ENCODE assay signal across 14 mouse cellular contexts in the genomic region with DNA sequence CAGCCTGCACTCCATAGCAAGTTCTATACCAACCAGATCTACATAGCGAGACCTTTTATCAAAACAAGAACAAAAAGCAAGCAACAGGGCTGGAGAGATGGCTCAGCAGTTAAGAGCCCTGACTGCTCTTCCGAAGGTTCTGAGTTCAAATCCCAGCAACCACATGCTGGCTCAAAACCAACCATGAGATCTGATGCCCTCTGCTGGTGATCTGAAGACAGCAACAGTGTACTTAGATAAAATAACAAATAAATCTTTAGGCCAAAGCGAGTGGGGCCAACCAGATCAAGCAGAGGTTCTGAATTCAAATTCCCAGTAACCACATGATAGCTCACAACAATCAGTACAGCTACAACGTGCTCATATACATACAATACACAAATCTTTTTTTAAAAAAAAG. TPM values are rescaled to one million over a fixed set of nuclear protein-coding genes. Genes with fewer than 3 reads are reported as not detected.
DNase-seq lines count a peak whose midpoint lies in the region; ATAC-seq and TF ChIP-seq lines count a peak whose summit lies in the region.
"Had no signal": no experiment of that assay in that cellular context is flagged by ENCODE, and none has a peak within 500 bp of the region (broad histone marks: within the 10 kb centered on the region; RNA-seq: fewer than 3 reads in every experiment).

No protein-coding gene starts in this region.

- no peak overlapping the region for H3K4me2 ChIP-seq in lung, embryonic 14.5 days
- H3K4me2 ChIP-seq: intestine, embryonic 15.5 days; liver, embryonic 15.5 days had no signal

- no peak for ATAC-seq in lung, embryonic 14.5 days (ENCODE audit: insufficient read depth)
- 0 out of 2 replicates have a peak, but pooled peaks have one; percentile 51 for ATAC-seq in megakaryocyte, adult 5-6 weeks (ENCODE audit: poor library complexity, severe bottlenecking)
- ATAC-seq: activated CD4-positive, CD25-positive, alpha-beta regulatory T cell, adult 4 months; intestine, embryonic 15.5 days had no signal

- peaks cover 9% of the 10 kb centered on the region for H3K36me3 ChIP-seq in lung, embryonic 14.5 days (ENCODE audit: insufficient read depth)
- peaks cover 22% of the 10 kb centered on the region for H3K36me3 ChIP-seq in E14TG2a.4 (ENCODE audit: insufficient read depth, low read length)
- H3K36me3 ChIP-seq: intestine, embryonic 15.5 days had no signal

- 94% methylated on average over 4 of the region's 4 CpGs for WGBS in lung, embryonic 14.5 days

- H3K27me3 ChIP-seq in lung, embryonic 14.5 days (ENCODE audit: insufficient read depth, low read length), result no peaks in the 10 kb centered on the region
- no peaks in the 10 kb centered on the region for H3K27me3 ChIP-seq in E14TG2a.4 (ENCODE audit: insufficient read depth, low read length)
- H3K27me3 ChIP-seq: intestine, embryonic 15.5 days; liver, embryonic 15.5 days had no signal

- H3K9ac ChIP-seq in lung, embryonic 14.5 days, result no peak overlapping the region
- H3K9ac ChIP-seq: intestine, embryonic 15.5 days; liver, embryonic 15.5 days had no signal

- no peaks in the 10 kb centered on the region for H3K9me3 ChIP-seq in lung, embryonic 14.5 days (ENCODE audit: low read depth, low read length)
- 0 out of 2 replicates have a peak, but pooled peaks cover 4% of the 10 kb centered on the region for H3K9me3 ChIP-seq in E14TG2a.4 (ENCODE audit: low read length)
- H3K9me3 ChIP-seq: intestine, embryonic 15.5 days; liver, embryonic 15.5 days had no signal

- peaks cover 4% of the 10 kb centered on the region; the same call in 1 of the 2 replicates for H3K4me1 ChIP-seq in lung, embryonic 14.5 days (ENCODE audit: insufficient read depth)
- H3K4me1 ChIP-seq in E14TG2a.4 (replicated peaks; ENCODE audit: low read depth, low read length), result peaks cover 20% of the 10 kb centered on the region

- no peak overlapping the region for H3K4me3 ChIP-seq in gastrocnemius, adult 2 months
- no peak overlapping the region for H3K4me3 ChIP-seq in lung, embryonic 14.5 days (ENCODE audit: low read depth, low read length)
- no peak overlapping the region for H3K4me3 ChIP-seq in E14TG2a.4 (replicated peaks; ENCODE audit: low read length)
- H3K4me3 ChIP-seq: intestine, embryonic 15.5 days; liver, embryonic 15.5 days had no signal

- H3K27ac ChIP-seq in gastrocnemius, adult 2 months, result no peak overlapping the region
- H3K27ac ChIP-seq in lung, embryonic 14.5 days (ENCODE audit: low read depth), result no peak overlapping the region
- H3K27ac ChIP-seq: intestine, embryonic 15.5 days had no signal

- intact Hi-C loops in gastrocnemius, adult 2 months (cut with DNase I), result no loop called here

- peak; percentile 25; the same call in 1 of the 2 replicates for TF ChIP-seq CTCF in gastrocnemius, adult 2 months (IDR thresholded peaks at IDR 0.05)
- peak; percentile 18; the same call in 1 of the 2 replicates for TF ChIP-seq CTCF in lung, embryonic 14.5 days (IDR thresholded peaks at IDR 0.05; ENCODE audit: low read depth)
- peak; percentile 43 for TF ChIP-seq CTCF in E14TG2a.4 (conservative IDR thresholded peaks at IDR 0.05; ENCODE audit: low read length)

- DNase-seq in gastrocnemius, adult 2 months, result no peak
- no peak for DNase-seq in gastrocnemius, postnatal 10 days
- no peak for DNase-seq in lung, embryonic 14.5 days
- no peak for DNase-seq in lung, postnatal 14 days
- no peak for DNase-seq in adrenal gland, adult 2 months
- no peak for DNase-seq in right cerebral cortex, postnatal 14 days
- DNase-seq: cerebellum, adult 18-20 months; gastrocnemius, postnatal 36 days; kidney, postnatal 4 days had no signal

RNA-seq across cellular contexts. Expression of a gene that starts 6.1 kb away (rescaled TPM):
- 10 to 100 TPM; 19.7 to 20.9 TPM for total RNA-seq in gastrocnemius, adult 2 months (2021)
- total RNA-seq in gastrocnemius, postnatal 10 days (2021), result 10 to 100 TPM; 26.4 to 30.0 TPM
- polyA plus RNA-seq in lung, embryonic 14.5 days (2014; fragmentation: Nextera tagmentation; extraction: Ambion mirVana), result 88.3 and 90.9 TPM in 2 replicates
- total RNA-seq in megakaryocyte, adult 5-6 weeks (2015), result 25.7 and 25.8 TPM in 2 replicates
- 49.6 and 52.0 TPM in 2 replicates for total RNA-seq in megakaryocyte, adult 5-6 weeks (2017)
- total RNA-seq in adrenal gland, adult 2 months (2021), result 10 to 100 TPM; 45.0 to 46.3 TPM
- 32.6 and 44.9 TPM in 2 replicates for polyA plus RNA-seq in adrenal gland, adult 2 months (2012; rRNA removed)

RNA-seq across cellular contexts. Expression of a gene that starts 36.5 kb away (rescaled TPM):
- total RNA-seq in gastrocnemius, adult 2 months (2021), result 1 to 10 TPM; 8.9 to 9.7 TPM
- 10 to 100 TPM; 12.1 to 12.8 TPM for total RNA-seq in gastrocnemius, postnatal 10 days (2021)
- polyA plus RNA-seq in lung, embryonic 14.5 days (2014; fragmentation: Nextera tagmentation; extraction: Ambion mirVana), result 19.3 and 20.1 TPM in 2 replicates
- total RNA-seq in megakaryocyte, adult 5-6 weeks (2015), result 36.7 and 40.6 TPM in 2 replicates
- 43.9 and 46.4 TPM in 2 replicates for total RNA-seq in megakaryocyte, adult 5-6 weeks (2017)
- total RNA-seq in adrenal gland, adult 2 months (2021), result 10 to 100 TPM; 28.4 to 31.2 TPM
- polyA plus RNA-seq in adrenal gland, adult 2 months (2012; rRNA removed), result 22.4 and 29.7 TPM in 2 replicates
